Mouse (Mus musculus) CH12.LX (cell line): ENCODE results near the gene Gm44503.

ENCODE experiments used
- CTCF ChIP-seq, 2 experiments: IDR thresholded peaks in 1 of 2; conservative IDR thresholded peaks in 1 of 2; 2 replicates each; pipeline ENCODE4 v1.5.1; 2011 to 2012; ENCODE audit warnings: low read depth in 2 of 2, low read length in 2 of 2, improper control_type of control experiment in 1 of 2, inconsistent platforms in 1 of 2, mild to moderate bottlenecking in 1 of 2, moderate library complexity in 1 of 2
- ELF1 ChIP-seq: IDR thresholded peaks from 2 replicates; pipeline ENCODE4 v1.6.1; 2014; ENCODE audit warnings: low read depth, mild to moderate bottlenecking, inconsistent platforms, low read length, improper control_type of control experiment
- IRF4 ChIP-seq: IDR thresholded peaks from 2 replicates; pipeline ENCODE4 v1.6.1; 2014; ENCODE audit warnings: low read depth, mild to moderate bottlenecking, inconsistent platforms, low read length, improper control_type of control experiment
- MAFK ChIP-seq: IDR thresholded peaks from 2 replicates; pipeline ENCODE4 v1.6.1; 2011; ENCODE audit warnings: low read length, improper control_type of control experiment; ENCODE audit not compliant: insufficient replicate concordance
- MAX ChIP-seq: IDR thresholded peaks from 2 replicates; pipeline ENCODE4 v1.6.1; 2011; ENCODE audit warnings: low read length, improper control_type of control experiment
- MEF2A ChIP-seq: IDR thresholded peaks from 2 replicates; pipeline ENCODE4 v1.6.1; 2014; ENCODE audit warnings: low read depth, mild to moderate bottlenecking, inconsistent platforms, low read length, improper control_type of control experiment, borderline replicate concordance
- MYC ChIP-seq: IDR thresholded peaks from 2 replicates; pipeline ENCODE4 v1.6.1; 2011; ENCODE audit warnings: low read depth, mild to moderate bottlenecking, improper control_type of control experiment, low read length
- NELFE ChIP-seq: IDR thresholded peaks from 2 replicates; pipeline ENCODE4 v1.6.1; 2011; ENCODE audit warnings: low read depth, low read length, improper control_type of control experiment
- NRF1 ChIP-seq: IDR thresholded peaks from 2 replicates; pipeline ENCODE4 v1.6.1; 2014; ENCODE audit warnings: low read depth, mild to moderate bottlenecking, inconsistent platforms, low read length, improper control_type of control experiment, moderate library complexity
- POLR2A ChIP-seq: IDR thresholded peaks from 2 replicates; pipeline ENCODE4 v1.6.1; 2011; ENCODE audit warnings: low read depth, mild to moderate bottlenecking, improper control_type of control experiment, low read length
- SIN3A ChIP-seq: IDR thresholded peaks from 2 replicates; pipeline ENCODE4 v1.6.1; 2012; ENCODE audit warnings: low read length, improper control_type of control experiment, inconsistent platforms
- TBP ChIP-seq: conservative IDR thresholded peaks from 2 replicates; pipeline ENCODE4 v1.6.1; 2011; ENCODE audit warnings: low read depth, low read length, improper control_type of control experiment
- UBTF ChIP-seq: IDR thresholded peaks from 2 replicates; pipeline ENCODE4 v1.6.1; 2012; ENCODE audit warnings: low read depth, mild to moderate bottlenecking, inconsistent platforms, low read length, improper control_type of control experiment, moderate library complexity

DNA sequence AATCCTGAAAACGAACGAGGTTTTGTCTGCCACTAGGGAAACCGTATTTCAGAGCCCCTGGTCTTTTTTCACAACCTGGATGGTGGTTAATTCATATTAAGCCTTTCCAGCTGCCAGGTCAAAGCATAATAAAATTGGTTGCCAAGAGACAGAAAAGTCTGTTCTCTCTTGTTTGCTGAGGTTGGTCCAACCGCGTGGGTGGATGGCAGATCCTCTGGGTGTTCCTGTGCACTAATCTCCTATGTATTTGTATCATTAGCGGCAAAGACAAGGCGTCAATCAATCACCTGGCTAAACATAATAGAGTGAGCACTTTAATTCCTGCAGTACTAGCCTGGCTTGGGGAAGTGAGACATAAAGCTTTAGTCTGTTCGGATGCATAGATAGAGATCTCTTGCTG lies 92.0 kb downstream of the Gm44503 start:
- TF ChIP-seq POLR2A (no peak), IRF4 (no peak), NRF1 (no peak), ELF1 (no peak), CTCF (conservative IDR thresholded peaks at IDR 0.05 in 1 of 2, IDR thresholded peaks at IDR 0.05 in 1 of 2; ENCODE audit: low read depth in 2 of 2, low read length in 2 of 2) (no peak), NELFE (no peak), SIN3A (no peak), MAFK (no peak), MAX (no peak), TBP (no peak), UBTF (no peak), MYC (no peak), MEF2A (no peak)
